Mouse (Mus musculus) T-helper 2 cell (primary cell): ENCODE measurements at regions not wholly inside any gene's neighbourhood (a gene's known extent, or its start where the extent isn't known, plus 50 kb on each side); places are given as distances from the start of the nearest gene placed in this dataset.

Experiments
- in situ Hi-C: fragments of 300-600 bp; cut with MboI, MseI; formaldehyde crosslinking; loops from one replicate; pipeline ENCODE4 v1.15.1; 2025; ENCODE audit warnings: high pct_unique_total_duplicates

DNA sequence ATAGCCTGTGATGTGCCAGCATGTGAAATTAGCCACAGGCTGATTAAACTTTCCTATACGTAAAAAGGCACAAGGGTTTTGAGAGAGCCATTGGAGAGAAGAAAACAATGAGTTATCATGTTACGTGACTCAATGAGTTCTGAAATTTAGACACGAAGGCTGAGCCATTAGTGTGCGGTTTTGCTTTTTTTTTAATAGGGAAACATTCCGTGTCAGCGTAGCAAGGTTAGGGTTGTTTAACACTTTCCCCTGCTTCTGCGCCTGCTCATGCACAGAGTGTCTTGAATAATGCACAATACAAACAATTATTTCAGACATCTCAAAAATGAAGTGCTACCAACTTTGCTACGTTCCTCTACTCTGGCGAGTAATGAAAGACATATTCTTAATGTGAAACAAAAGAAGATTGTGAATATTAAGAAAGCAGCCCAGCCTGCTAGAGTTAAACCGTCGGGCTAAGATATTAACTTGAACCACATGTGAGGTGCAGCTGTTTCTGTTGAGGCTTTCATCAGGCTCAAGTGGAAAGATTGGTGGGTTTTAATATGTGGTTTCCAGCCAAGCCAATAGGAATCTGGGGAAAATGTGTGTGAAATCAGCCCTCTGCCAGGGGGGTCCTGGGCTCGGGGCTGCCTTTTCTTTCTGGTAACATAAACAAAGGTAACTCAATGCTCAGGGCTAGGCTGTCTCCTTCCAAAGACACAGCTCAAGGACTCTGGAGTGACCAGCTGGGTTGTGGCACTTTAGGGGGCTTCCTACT is 287.2 kb downstream of the Slc4a3 start:
- in situ Hi-C loops: no loop called here

DNA sequence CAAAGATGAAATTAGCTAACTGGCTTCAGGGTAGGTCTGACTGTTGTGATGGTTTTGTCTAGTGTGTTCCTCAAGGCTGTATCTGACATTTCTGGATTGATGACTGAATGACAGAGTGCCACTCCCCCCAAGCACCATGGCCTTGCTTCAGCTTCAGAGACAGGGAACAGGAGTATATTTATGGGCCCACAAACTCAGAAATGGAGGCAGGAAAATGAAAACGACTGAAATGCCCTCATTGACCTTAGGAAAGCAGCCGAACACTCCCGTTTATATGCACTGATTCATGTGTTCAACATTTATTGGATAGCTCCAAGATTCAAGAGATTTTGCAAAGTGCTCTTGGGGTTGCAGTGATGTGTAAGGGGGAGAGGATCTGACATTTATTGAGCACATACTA is 288.3 kb downstream of the Slc4a3 start:
- in situ Hi-C loops: no loop called here

GRCm38 (mm10) chr1:75839551-75840223 is 293.6 kb downstream of the Slc4a3 start:
- in situ Hi-C loops: no loop called here

DNA sequence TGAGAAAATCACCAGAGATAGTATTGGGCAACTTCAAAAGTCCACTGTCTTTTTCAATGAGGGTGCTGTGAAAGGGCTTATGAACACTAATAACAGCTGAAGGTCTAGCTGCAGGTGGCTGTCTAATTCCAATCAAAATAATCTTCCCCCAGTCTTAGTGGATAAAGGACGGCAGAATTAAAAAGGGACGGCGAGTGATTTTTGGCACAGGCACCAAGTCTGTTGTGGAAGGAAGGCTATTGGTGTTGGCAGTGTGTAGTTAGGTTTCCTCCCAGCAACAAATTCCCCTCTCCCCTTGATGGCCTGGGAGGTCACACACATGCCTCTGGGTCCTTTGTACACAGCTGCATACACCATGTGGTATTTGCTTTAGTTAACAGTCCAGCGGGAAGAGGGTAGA is 296.3 kb downstream of the Slc4a3 start:
- in situ Hi-C loops: no loop called here

DNA sequence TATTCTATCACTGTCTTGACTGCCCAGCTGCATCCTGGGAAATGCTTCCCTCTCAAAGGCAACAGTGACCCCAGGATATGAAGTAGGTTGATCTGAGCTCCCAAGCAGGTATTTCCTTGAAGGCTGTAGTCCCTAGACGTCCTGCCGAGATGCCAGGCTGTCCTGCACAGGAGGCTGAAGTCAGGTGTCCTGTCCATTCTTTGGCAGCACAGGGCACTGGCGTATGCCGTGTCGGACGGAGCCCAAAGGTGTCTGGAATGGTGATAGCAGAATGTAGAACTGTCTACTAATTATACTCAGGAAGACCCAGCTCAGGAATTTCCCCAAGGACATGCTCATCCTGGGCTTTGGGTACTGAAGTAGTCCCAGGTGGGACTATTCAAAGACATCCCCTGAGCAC is 297.3 kb downstream of the Slc4a3 start:
- in situ Hi-C loops: no loop called here

- in situ Hi-C loops: no loop called here
These were observed 298.1 kb downstream of the Slc4a3 start for GRCm38 (mm10) chr1:75844123-75844522.

DNA sequence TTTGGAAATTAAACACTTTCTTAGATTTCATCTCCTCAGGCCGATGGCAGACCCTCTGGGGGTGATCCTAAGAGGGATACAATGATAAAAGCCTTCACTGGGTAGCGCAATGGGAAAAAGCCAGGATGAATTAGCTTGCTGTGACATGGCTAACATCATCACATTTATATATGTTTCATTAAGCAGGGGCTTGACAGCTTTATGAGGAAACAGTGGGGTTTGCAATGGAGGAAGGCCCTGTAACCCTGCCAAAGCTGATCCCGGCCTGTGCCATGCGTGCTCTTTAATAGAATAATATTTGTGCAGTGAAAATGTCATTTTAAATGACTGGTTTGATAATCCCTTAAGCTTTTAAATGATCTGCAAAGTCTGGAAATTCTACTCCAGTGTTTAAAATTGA is 298.5 kb downstream of the Slc4a3 start:
- in situ Hi-C loops: no loop called here

- in situ Hi-C loops: no loop called here
These were observed 298.9 kb downstream of the Slc4a3 start for GRCm38 (mm10) chr1:75844981-75845380.

GRCm38 (mm10) chr1:75845771-75846535 is 299.9 kb downstream of the Slc4a3 start:
- in situ Hi-C loops: no loop called here

DNA sequence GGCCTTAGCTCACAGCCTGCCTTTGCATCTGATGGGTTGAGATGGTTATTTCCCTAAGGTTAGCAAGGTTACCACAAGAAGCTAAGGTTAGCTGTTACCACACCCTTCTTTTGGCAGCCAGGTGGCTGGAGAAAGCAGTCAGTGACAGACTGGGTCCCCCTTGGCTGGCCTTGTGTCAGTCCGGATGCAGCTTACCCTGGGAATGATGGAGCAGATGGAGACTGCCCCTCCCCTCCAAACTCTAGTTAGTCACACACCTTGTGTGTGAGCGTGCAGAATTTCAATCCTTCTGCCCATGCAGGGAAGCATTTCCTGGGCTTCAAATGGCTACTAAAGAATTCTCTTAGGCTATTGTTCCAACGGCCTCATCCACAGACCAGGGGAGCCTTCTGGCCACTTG is 301.6 kb downstream of the Slc4a3 start:
- in situ Hi-C loops: no loop called here

GRCm38 (mm10) chr1:75848436-75848835 is 302.4 kb downstream of the Slc4a3 start:
- in situ Hi-C loops: no loop called here

DNA sequence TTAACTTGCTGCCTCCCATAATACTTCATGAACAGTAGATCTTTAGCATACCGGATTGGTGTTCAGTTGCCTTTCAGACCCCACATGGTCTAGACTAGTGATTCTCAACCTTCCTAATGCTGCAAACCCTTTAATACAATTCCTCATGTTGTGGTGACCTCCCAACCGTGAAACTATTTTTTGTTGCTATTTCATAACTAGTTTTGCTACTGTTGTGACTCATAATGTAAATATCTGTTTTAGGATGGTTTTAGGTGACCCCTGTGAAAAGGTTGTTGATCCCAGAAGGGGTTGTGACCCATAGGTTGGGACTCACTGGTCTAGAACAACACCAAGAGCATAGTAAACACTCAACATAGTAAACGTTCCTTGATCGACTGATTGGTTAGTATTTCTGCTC is 304.1 kb downstream of the Slc4a3 start:
- in situ Hi-C loops: no loop called here

GRCm38 (mm10) chr1:75858551-75859255 is 312.6 kb downstream of the Slc4a3 start:
- in situ Hi-C loops: no loop called here

DNA sequence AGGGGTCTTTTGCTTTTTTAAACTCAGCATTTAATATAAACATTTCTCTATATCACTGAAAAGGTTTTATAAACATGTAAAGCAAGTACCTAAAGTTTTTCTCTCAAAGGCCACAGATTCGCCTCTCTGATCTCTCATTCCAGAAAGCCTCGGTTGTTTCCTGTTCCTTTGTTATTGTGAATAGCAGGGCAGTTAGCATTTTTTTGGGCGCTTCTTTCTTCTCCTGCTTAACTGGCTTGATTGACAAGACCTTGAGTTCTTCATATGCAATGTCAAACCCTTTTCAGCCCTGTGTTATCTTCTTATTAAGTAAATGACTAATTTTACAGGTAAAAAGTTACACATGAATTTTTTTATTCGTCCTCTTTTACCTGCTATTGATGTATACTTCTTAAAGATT is 316.7 kb downstream of the Slc4a3 start:
- in situ Hi-C loops: loop anchor here (10.0 kb wide), 1 partner anchor 672 kb away; no protein-coding TSS in a partner anchor

DNA sequence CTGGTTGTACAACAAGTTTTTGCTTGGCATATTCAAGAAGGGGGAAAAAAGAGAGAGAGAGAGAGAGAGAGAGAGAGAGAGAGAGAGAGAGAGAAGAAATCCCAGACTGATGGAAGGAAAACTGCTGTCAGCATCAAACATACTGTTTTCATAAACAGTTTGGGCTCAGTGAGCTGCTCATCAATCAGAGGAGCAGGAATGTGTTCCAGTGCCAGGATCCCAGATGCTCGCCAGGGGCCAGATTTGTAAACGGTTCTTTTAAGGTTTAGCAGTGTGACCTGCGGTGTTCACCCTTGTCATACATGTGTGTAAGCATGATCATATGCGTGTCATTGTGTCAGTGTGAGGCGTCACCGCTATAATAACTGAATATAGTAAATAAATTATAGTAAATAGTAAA is 320.5 kb downstream of the Slc4a3 start:
- in situ Hi-C loops: loop anchor here (10.0 kb wide), 1 partner anchor 668 kb away; no protein-coding TSS in a partner anchor

- in situ Hi-C loops: loop anchor here (10.0 kb wide), 1 partner anchor 665 kb away; no protein-coding TSS in a partner anchor
These were observed 323.3 kb downstream of the Slc4a3 start for GRCm38 (mm10) chr1:75869414-75869813.

DNA sequence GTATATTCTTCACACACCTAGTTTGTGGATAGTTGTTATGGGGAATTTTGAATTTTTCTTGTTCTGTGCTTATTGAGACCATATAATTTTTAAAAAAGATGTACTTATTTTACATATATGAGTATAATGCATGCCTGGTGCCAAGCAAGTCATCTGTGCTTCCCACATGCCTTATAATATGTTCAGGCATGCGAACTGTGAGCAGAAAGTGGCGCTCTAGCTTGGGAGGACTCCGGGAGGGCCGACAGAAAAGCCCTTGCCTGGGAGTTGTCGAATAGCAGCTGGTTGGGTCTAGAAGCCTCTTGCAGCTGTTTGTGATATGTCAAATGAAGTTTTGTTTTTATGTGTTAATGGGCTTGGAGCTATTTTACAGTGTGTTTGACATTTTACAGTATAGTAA is 323.8 kb downstream of the Slc4a3 start:
- in situ Hi-C loops: loop anchor here (10.0 kb wide), 1 partner anchor 665 kb away; no protein-coding TSS in a partner anchor

- in situ Hi-C loops: no loop called here
These were observed 327.8 kb downstream of the Slc4a3 start for GRCm38 (mm10) chr1:75873911-75874310.

GRCm38 (mm10) chr1:75877209-75877608 is 331.1 kb downstream of the Slc4a3 start:
- in situ Hi-C loops: no loop called here

GRCm38 (mm10) chr1:75885632-75886031 is 339.6 kb downstream of the Slc4a3 start:
- in situ Hi-C loops: no loop called here

DNA sequence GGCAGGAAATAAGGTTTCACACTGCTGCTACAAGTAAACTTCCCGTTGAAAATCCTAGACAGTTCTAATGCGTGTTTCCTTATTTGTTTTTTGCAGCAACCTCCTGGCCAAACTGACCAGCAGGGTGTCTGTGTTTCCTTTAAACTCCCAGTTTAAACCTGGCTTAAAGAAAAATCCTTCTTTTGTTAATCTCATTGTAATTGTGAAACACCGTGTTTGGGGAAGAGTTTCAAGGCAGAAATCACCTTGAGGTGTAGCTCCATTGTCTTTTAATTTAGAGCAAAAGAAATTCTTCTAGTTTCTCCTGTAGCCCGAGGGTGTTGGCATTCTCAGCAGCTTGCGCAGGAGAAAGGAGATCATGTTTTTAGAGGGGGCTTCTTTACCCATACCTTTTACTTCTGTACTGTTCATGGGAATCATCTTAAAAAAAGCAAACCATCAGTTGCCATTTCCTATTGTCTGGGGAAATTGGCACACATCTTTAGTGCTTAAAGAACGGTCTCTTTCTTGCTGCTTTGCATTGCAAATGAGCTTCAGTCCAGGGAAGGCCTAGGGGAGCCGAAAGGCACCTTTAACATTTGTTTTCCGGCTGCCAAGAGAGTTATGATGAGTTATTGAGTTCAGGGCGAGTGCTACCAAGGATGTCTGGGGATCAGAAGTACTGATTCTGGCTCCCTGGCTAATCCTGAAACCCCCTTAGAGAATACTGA is 342.6 kb downstream of the Slc4a3 start:
- in situ Hi-C loops: no loop called here
